Mouse (Mus musculus): ENCODE results near the gene Rab37.

DNA sequence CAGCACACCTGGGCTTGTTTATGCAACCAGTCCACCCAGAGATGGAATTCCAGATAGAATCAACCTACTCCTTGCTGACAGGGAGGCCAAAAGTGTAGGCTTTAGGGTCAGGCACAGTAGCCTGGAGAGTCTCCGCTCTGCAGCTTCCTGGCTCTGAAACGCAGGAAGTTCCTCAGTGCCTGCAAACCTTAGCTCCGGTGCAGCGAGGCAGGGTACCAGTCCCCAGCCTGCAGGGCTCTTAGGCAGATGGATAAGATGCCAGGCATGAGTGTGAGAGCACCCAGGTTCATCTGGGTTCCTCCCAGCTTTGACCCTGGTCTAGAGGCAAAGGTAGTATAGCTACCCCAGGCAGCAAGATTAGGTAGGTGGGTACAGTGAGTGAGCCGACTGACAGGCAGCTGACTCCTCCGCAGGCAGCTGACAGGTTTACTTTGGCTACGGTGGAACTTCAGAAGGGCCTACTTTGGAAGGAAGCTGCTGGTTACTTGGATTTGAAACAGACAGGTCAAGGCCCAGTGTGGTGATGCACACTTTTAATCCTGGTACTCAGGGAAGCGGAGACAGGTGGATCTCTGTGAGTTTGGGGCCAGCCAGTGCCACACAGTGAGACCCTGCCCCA is 76.5 kb downstream of the Rab37 start:
- no peak for TF ChIP-seq CTCF (IDR thresholded peaks at IDR 0.05; ENCODE audit: control insufficient read depth, insufficient read depth, insufficient read length)
- TF ChIP-seq MAX (IDR thresholded peaks at IDR 0.05), result no peak
